Mouse (Mus musculus): ENCODE results near the gene Clec2g.

Clec2g gene

DNA sequence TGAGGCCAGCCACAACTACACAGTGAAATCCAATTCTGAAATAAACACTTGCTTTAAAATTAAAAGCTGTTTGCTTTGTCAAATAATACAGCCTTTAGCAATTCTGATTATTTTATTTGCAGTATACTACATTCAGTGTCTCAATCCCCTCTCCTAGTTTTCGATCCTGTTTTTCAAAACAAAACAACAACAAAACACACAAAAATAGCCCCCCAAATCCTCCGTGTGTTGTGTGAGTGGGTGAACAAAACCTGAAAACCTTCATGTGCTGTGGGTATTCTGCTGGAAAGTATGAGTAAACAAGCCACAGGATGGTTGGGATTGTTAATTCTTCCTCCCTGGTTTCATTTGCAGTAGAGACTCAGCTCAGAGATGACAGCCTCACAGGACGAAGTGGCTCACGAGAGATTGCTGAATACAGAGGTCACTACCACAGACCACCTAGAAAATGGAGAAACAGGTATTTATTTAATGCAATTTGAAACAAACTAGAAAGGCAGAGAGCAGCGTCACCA is 79.6 kb downstream of the Clec2g start:
- no peak for DNase-seq (ENCODE audit: low spot score)

DNA sequence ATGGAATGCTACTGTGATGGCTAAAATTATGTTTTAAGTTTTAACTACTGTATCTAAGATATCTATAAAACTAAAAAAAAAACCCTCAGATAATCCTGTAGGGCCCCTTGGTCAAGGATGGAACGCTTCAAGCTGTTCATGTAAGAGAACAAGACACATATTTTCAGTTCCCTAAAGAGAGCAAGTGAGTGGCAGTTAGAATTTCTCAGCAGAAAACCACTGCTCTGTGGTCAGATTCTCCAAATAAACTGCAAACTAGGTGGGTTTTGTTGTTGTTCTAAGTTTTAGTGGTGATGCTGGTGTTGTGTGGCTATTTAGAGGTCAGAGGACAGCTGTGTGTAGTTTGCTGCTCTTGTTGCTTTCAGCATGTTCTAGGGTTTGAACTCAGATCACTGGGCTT is 80.2 kb downstream of the Clec2g start:
- no peak for DNase-seq (ENCODE audit: low spot score)

DNA sequence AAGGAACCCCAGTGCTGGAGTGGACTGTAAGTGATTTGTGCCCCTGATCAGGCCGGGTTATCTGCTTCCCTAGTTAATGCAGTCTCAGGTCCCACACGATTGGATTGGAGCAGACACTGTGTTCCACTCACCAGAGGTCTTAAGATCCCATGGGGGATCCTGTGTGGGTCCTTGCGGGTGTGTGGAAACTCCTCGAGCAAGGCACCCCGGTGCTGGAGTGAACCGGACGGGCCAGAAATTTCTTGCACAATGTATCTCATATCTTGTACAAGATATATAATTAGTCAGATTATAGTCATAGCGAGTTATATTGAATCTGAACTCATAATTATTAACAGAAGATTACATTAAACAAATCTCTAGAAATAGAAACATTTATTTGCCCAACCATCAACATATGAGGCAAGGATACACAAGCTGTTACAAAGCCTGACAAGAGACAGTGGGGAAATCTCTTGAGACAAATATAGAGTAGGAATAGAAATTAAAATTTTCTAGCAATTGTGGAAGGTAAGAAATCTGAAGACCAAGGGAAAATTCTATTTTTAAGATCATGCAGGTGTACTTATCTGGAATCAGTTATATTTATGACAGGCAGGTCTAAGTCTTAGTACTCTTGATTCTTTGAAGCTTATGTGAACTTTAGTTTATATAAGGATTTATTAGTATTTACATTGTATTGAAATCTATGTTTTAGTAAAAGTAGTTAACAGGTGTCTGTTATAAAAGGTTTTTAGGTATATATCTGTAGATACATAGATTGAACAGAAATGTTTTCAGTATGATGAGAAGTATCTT is 93.5 kb downstream of the Clec2g start:
- DNase-seq (ENCODE audit: low spot score) = no peak

DNA sequence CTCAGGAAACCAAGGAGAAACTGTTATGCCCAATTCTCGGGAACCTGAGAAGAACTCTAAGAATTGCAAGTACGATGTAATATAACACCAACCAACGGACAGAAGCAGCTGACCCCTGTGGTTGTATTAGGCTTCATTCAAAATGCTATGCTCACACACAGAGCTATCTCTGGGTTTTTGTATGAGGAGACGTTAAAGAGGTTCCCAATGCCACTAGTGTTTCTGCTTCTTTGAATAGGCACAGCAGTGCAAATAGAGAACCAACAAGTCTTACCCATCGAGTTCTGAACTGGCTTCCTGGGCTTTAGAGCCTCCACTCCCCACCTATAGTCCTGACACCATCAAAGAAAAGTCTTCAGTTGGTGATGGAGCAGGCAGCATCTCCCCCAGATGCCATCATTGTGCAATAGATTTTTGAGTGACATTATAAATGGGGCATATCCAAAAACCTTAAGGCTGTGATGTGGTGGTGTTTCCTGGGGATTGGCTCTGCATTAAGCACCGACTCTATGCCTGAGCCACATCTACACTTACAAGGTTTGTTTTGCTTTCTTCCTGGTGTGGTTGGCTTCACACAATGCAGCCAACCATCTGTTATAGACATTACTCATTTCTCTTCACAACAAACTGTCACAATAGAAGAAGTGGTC is 96.1 kb downstream of the Clec2g start:
- DNase-seq (ENCODE audit: low spot score) = no peak

DNA sequence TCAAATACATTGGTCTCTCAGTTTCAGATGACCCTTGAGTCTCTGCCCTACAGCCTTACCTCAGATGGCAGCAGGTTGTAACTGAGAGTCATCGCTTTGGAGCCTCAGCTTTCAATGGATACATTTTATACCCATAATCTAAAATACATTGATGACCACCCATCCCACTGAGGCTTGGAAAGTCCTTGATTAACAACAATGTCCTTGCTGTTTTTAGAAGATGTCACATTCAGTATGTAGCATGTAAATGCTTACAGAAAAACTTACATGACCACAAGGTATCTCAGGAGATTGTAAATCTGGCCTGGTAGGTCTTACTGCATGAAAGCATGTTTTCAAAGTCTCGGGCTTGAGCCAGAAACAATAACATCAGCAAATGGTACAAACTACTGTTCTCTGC is 96.8 kb downstream of the Clec2g start:
- no peak for DNase-seq (ENCODE audit: low spot score)

DNA sequence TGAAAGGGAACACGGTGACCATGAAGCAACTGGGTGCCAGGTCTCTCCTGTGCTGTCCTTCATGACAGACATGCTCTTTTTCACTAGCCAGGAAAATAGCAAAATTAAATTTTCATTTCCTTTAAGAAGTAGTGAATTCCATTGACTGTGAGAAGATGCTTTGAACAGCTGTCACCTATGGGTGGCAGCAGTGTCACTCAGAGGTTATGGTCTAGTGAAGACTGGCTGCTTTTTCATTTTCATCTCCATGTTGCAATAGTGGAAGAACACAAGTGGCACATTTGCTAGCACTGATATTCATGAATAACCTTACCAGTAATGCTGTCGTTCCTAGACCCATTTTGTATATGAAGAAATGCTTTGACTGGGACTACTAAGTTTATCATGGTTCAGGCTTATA is 99.2 kb downstream of the Clec2g start:
- no peak for DNase-seq (ENCODE audit: low spot score)

Data from layer of hippocampus, adult 11-12 months (tissue).